Mouse (Mus musculus): ENCODE results near the gene Mcf2l. TPM values are rescaled to one million over a fixed set of nuclear protein-coding genes. Genes with fewer than 3 reads are reported as not detected.
A peak's percentile ranks its signal among the peaks of the same experiment; 100 is the strongest.

Gene Mcf2l
- polyA plus RNA-seq, 1 experiment: 17.3 TPM

DNA sequence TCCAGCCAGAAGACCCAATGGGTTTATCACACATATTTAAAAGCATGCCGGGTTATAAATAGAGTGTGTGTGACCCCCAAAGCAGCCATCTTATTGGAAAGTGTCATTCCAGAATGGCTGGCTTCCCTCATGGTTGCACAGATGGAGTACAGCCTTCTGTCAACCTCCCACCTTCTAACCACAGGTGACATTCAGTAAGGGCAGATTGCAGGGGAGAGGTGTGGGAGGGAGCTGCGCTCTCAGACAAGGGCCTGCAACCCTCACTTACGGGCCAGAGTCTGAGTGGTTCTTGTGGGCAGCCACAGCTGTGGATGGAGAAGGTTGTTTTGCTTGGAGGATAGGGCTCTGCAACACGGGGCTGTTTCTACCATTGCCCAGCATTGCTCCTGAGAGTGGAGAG is 47.0 kb downstream of the Mcf2l start:
- no peak overlapping the region for H3K27ac ChIP-seq (ENCODE audit: control insufficient read depth, insufficient read depth, low read depth, low read length, poor library complexity)
- H3K4me1 ChIP-seq (ENCODE audit: control insufficient read depth, insufficient read depth, low read length): peaks cover 1% of the 10 kb centered on the region; the same call in 1 of the 2 replicates
- no peak overlapping the region for H3K4me3 ChIP-seq (replicated peaks; ENCODE audit: control insufficient read depth, low read depth, low read length)
- TF ChIP-seq CTCF (IDR thresholded peaks at IDR 0.05; ENCODE audit: control insufficient read depth, insufficient read depth, low read length) (no peak), POLR2A (IDR thresholded peaks at IDR 0.05; ENCODE audit: borderline replicate concordance, control insufficient read depth, low read depth, low read length) (no peak)
- 69% methylated on average over 4 of the region's 4 CpGs for WGBS

DNA sequence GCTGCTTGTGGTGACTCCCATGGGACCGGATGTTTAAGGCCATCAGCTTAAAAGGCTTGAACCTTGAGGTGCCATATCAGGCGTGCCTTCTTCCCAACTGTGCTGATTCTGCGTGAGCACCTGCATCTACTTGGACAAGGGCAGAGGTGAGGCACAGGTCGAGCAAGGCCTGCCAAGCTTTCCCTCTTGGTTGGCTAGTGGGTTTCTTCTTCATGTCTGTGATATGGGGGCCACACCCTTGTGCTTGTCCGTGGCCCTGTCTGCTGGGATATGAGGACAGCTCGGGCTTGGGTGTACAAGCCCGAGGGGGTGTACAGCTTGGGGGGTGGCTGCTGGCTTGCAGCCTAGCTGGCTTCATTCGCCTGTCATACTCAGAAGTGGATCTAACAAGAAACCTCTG is 51.4 kb downstream of the Mcf2l start:
- WGBS: 85% methylated on average over 8 of the region's 8 CpGs
- no peak overlapping the region for H3K27ac ChIP-seq (ENCODE audit: control insufficient read depth, insufficient read depth, low read depth, low read length, poor library complexity)
- H3K4me1 ChIP-seq (ENCODE audit: control insufficient read depth, insufficient read depth, low read length): peaks cover 1% of the 10 kb centered on the region; the same call in 1 of the 2 replicates
- H3K4me3 ChIP-seq (replicated peaks; ENCODE audit: control insufficient read depth, low read depth, low read length): no peak overlapping the region
- TF ChIP-seq CTCF (IDR thresholded peaks at IDR 0.05; ENCODE audit: control insufficient read depth, insufficient read depth, low read length) (no peak), POLR2A (IDR thresholded peaks at IDR 0.05; ENCODE audit: borderline replicate concordance, control insufficient read depth, low read depth, low read length) (no peak)

DNA sequence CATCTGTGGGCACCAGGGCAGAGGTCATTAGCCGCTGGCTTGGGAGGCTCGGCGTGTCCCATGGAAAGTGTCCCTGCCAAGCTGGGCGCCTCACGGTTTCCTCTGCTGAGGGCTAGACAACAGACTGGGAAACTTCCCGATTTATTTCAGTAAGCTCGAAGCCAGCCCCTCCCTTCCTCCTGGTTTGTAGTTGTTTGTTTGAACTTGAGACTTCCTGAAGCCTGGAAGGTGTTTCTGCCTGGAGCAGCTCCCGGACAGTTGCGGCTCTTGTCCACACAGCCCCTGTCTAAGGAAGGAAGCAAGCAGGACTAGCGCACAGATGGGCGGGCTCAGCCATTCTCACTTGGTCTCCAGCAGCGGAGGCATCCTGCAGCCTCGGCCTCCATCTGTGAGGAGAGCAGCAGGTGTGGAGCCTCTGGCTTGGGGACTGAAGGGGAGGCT is 52.4 kb downstream of the Mcf2l start:
- H3K4me1 ChIP-seq (ENCODE audit: control insufficient read depth, insufficient read depth, low read length): peaks cover 1% of the 10 kb centered on the region; the same call in 1 of the 2 replicates
- H3K4me3 ChIP-seq (replicated peaks; ENCODE audit: control insufficient read depth, low read depth, low read length): no peak overlapping the region
- 65% methylated on average over 13 of the region's 13 CpGs for WGBS
- TF ChIP-seq CTCF (IDR thresholded peaks at IDR 0.05; ENCODE audit: control insufficient read depth, insufficient read depth, low read length) (no peak), POLR2A (IDR thresholded peaks at IDR 0.05; ENCODE audit: borderline replicate concordance, control insufficient read depth, low read depth, low read length) (no peak)
- H3K27ac ChIP-seq (ENCODE audit: control insufficient read depth, insufficient read depth, low read depth, low read length, poor library complexity): no peak overlapping the region

DNA sequence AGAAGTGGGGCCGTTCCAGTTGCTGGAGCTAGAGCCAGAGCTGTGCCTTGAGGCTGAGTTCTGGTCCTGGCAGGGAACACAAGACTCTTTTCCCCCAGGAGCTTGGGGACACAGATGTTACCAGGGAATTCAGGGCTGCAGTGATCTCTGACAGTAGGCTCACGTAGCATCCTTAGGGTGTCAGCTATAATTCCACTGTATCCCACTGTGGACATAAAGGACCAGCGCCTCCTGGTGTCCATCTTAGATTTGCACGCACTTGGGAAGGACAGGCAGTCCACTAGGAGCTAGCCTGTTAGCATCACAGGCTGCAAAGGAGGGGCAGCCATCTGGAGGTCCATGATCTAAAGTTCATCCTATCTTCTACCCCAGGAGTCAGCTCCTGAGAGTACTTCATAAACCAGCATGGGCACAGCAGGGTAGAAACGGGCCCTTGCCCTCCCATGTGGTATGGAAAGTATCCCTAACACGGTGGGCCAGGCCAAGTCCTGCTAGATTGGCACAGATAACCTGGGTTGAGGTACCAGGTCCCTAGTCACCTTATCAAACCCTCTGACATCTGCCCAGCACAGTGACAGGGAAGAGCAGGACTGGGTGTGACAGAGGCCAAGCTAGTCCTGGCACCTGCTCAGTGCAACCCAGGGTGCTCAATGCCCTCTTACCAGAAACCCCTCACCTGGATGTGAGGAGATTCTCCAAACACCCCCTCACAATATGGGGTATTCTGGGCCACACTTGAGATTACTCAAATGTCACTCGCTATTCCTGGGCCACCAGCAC is 53.8 kb downstream of the Mcf2l start:
- no peak overlapping the region for H3K4me3 ChIP-seq (replicated peaks; ENCODE audit: control insufficient read depth, low read depth, low read length)
- TF ChIP-seq POLR2A (IDR thresholded peaks at IDR 0.05; ENCODE audit: borderline replicate concordance, control insufficient read depth, low read depth, low read length) (no peak), CTCF (IDR thresholded peaks at IDR 0.05; ENCODE audit: control insufficient read depth, insufficient read depth, low read length) (peak; percentile 39; the same call in 1 of the 2 replicates)
- no peak overlapping the region for H3K27ac ChIP-seq (ENCODE audit: control insufficient read depth, insufficient read depth, low read depth, low read length, poor library complexity)
- WGBS: 73% methylated on average over 7 of the region's 7 CpGs
- no peaks in the 10 kb centered on the region for H3K4me1 ChIP-seq (ENCODE audit: control insufficient read depth, insufficient read depth, low read length)

DNA sequence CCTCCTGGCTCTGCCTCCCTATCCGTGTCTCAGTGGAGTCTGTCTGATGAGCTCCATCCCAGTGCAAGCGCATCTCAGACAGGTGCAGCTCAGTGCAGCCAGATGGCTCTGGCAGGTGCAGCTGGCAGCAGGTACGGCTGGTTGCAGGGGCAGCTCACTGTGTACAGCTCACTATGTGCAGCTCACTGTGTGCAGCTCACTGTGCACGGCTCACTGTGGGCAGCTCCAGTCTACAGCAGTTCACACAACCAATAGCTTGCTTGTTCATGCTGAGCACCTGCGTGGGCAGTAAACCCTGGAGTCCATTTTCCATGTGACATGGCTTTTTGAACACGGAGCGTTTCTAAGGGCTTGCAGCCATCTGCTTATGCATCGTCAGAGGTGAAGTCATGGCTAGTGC is 54.4 kb downstream of the Mcf2l start:
- 87% methylated on average over 8 of the region's 8 CpGs for WGBS
- H3K27ac ChIP-seq (ENCODE audit: control insufficient read depth, insufficient read depth, low read depth, low read length, poor library complexity): no peak overlapping the region
- H3K4me3 ChIP-seq (replicated peaks; ENCODE audit: control insufficient read depth, low read depth, low read length): no peak overlapping the region
- no peaks in the 10 kb centered on the region for H3K4me1 ChIP-seq (ENCODE audit: control insufficient read depth, insufficient read depth, low read length)
- TF ChIP-seq CTCF (IDR thresholded peaks at IDR 0.05; ENCODE audit: control insufficient read depth, insufficient read depth, low read length): no peak
- no peak for TF ChIP-seq POLR2A (IDR thresholded peaks at IDR 0.05; ENCODE audit: borderline replicate concordance, control insufficient read depth, low read depth, low read length)

DNA sequence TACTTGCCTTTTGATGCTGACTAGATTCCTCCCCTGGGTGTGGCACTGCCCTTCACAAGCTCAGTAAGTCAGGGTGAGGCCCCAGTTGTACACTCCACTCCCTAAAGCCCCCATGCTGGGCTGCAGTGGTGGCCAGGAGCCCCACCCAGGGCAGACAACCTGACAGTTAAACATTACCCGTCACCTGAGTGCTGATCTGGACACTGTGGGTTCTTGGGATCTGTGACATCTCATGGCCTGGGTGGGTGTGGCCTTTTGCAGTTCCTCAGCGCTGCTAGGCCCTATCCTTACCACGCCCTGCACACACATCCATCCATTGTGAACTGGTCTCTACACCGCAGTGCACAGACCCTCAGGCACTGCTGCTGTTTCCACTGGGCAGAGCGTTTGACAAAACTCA is 55.3 kb downstream of the Mcf2l start:
- 74% methylated on average over 5 of the region's 5 CpGs for WGBS
- H3K27ac ChIP-seq (ENCODE audit: control insufficient read depth, insufficient read depth, low read depth, low read length, poor library complexity): no peak overlapping the region
- no peak overlapping the region for H3K4me3 ChIP-seq (replicated peaks; ENCODE audit: control insufficient read depth, low read depth, low read length)
- TF ChIP-seq CTCF (IDR thresholded peaks at IDR 0.05; ENCODE audit: control insufficient read depth, insufficient read depth, low read length) (no peak), POLR2A (IDR thresholded peaks at IDR 0.05; ENCODE audit: borderline replicate concordance, control insufficient read depth, low read depth, low read length) (no peak)
- no peaks in the 10 kb centered on the region for H3K4me1 ChIP-seq (ENCODE audit: control insufficient read depth, insufficient read depth, low read length)

DNA sequence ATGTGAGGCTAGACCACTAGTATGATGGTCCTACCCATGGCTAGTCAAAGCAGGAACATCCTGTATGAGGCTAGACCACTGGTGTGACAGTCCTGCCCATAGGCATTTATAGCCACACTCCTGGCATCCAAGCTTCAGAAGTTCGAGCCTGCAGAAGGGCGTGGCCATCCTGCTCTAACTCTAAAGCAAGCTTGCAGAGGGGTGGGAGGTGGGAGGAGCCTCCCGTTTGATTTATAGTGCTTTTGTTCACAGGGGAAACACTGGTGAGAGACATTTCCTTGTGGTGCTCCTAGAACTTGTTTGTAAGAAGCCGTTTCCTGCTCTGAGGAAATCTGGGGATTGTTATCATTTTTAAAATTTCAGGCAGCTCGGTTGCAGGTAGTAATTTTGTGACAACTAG is 56.7 kb downstream of the Mcf2l start:
- Histone ChIP-seq H3K27ac (ENCODE audit: control insufficient read depth, insufficient read depth, low read depth, low read length, poor library complexity) (no peak overlapping the region), H3K4me1 (ENCODE audit: control insufficient read depth, insufficient read depth, low read length) (no peaks in the 10 kb centered on the region), H3K4me3 (replicated peaks; ENCODE audit: control insufficient read depth, low read depth, low read length) (no peak overlapping the region)
- WGBS: 11% methylated on average over 5 of the region's 5 CpGs
- TF ChIP-seq CTCF (IDR thresholded peaks at IDR 0.05; ENCODE audit: control insufficient read depth, insufficient read depth, low read length): no peak
- TF ChIP-seq POLR2A (IDR thresholded peaks at IDR 0.05; ENCODE audit: borderline replicate concordance, control insufficient read depth, low read depth, low read length): no peak

DNA sequence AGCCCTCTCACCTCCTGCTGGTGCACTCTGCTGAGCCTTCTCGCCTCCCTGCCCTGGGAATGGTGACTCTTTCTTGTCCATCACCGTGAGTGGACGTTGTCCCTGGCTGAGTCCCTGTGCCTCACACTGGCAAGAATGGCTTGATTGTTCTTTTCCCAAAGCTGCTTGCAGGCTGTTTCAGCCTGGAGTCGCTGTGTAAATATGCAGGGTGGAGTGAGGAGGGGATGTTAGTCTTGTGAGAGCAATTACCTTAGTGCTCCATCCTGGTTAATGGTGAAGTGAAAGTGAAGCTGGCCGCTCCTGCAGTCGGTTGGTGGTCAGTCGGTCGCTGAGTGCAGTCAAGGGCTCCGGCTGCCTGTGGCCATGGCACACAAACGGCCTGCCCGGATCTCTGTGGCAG is 57.8 kb downstream of the Mcf2l start:
- TF ChIP-seq CTCF (IDR thresholded peaks at IDR 0.05; ENCODE audit: control insufficient read depth, insufficient read depth, low read length) (no peak), POLR2A (IDR thresholded peaks at IDR 0.05; ENCODE audit: borderline replicate concordance, control insufficient read depth, low read depth, low read length) (no peak)
- Histone ChIP-seq H3K4me3 (replicated peaks; ENCODE audit: control insufficient read depth, low read depth, low read length) (no peak overlapping the region), H3K27ac (ENCODE audit: control insufficient read depth, insufficient read depth, low read depth, low read length, poor library complexity) (no peak overlapping the region), H3K4me1 (ENCODE audit: control insufficient read depth, insufficient read depth, low read length) (no peaks in the 10 kb centered on the region)
- whole genome bisulfite sequencing: 63% methylated on average over 11 of the region's 11 CpGs
